Mouse (Mus musculus): ENCODE data around the gene Gm21954.

Gene Gm21954

GRCm38 (mm10) chr3:55472110-55472509 lies at the start of gene Gm21954:
Gene Gm21954 (minus strand): TSS chr3:55472210.
- no peak for DNase-seq

- DNase-seq: no peak
These were observed 49.8 kb upstream of the Gm21954 start for GRCm38 (mm10) chr3:55521776-55522175.

GRCm38 (mm10) chr3:55520240-55521180 lies 48.5 kb upstream of the Gm21954 start:
- peak; percentile 42 for DNase-seq

GRCm38 (mm10) chr3:55517454-55518014 lies 45.5 kb upstream of the Gm21954 start:
- no peak for DNase-seq

GRCm38 (mm10) chr3:55515966-55516365 lies 44.0 kb upstream of the Gm21954 start:
- DNase-seq: no peak

GRCm38 (mm10) chr3:55511658-55512057 lies 39.6 kb upstream of the Gm21954 start:
- DNase-seq: no peak

- DNase-seq: no peak
These were observed 38.2 kb upstream of the Gm21954 start for GRCm38 (mm10) chr3:55510198-55510597.

- DNase-seq: no peak
These were observed 27.3 kb upstream of the Gm21954 start for GRCm38 (mm10) chr3:55499298-55499697.

- no peak for DNase-seq
These were observed 24.5 kb upstream of the Gm21954 start for GRCm38 (mm10) chr3:55496462-55496941.

- no peak for DNase-seq
These were observed 23.9 kb upstream of the Gm21954 start for GRCm38 (mm10) chr3:55495866-55496265.

GRCm38 (mm10) chr3:55495231-55495630 lies 23.2 kb upstream of the Gm21954 start:
- DNase-seq: no peak

GRCm38 (mm10) chr3:55494348-55494747 lies 22.3 kb upstream of the Gm21954 start:
- DNase-seq: no peak

GRCm38 (mm10) chr3:55492021-55492420 lies 20.0 kb upstream of the Gm21954 start:
- DNase-seq: no peak

- DNase-seq: no peak
These were observed 17.4 kb upstream of the Gm21954 start for GRCm38 (mm10) chr3:55489231-55489990.

- DNase-seq: no peak
These were observed 11.3 kb upstream of the Gm21954 start for GRCm38 (mm10) chr3:55483328-55483727.

GRCm38 (mm10) chr3:55481140-55481539 lies 9.1 kb upstream of the Gm21954 start:
- DNase-seq: no peak

GRCm38 (mm10) chr3:55479306-55479705 lies 7.3 kb upstream of the Gm21954 start:
- no peak for DNase-seq

GRCm38 (mm10) chr3:55476694-55477093 lies 4.7 kb upstream of the Gm21954 start:
- DNase-seq: no peak

GRCm38 (mm10) chr3:55473146-55473545 lies 1.1 kb upstream of the Gm21954 start:
- no peak for DNase-seq

GRCm38 (mm10) chr3:55466348-55466747 lies 5.7 kb downstream of the Gm21954 start:
- no peak for DNase-seq

GRCm38 (mm10) chr3:55465785-55466184 lies 6.2 kb downstream of the Gm21954 start:
- DNase-seq: no peak

GRCm38 (mm10) chr3:55464226-55464625 lies 7.8 kb downstream of the Gm21954 start:
- DNase-seq: no peak
